ENCODE assay signal across 32 mouse cellular contexts in the genomic region with DNA sequence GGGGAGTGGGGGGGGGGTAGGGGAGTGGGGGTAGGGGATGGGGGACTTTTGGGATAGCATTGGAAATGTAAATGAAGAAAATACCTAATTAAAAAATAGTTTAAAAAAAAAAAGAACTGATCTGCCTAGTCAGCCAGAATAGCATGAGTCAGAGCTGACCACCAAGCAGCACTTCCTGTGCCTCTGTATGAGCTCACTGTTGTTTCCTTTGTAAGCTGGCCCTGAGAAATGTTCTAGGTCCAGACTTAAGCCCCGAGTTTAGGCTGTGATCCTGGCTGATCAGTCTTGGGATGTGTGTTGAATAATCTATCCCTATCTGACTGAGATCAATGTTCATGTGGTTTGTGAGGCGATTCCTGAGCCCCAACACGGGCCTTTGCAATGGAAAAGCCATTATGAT. TPM values are rescaled to one million over a fixed set of nuclear protein-coding genes. Genes with fewer than 3 reads are reported as not detected.
DNase-seq lines count a peak whose midpoint lies in the region; ATAC-seq and TF ChIP-seq lines count a peak whose summit lies in the region.
"Had no signal": no experiment of that assay in that cellular context is flagged by ENCODE, and none has a peak within 500 bp of the region (broad histone marks: within the 10 kb centered on the region; RNA-seq: fewer than 3 reads in every experiment).

No protein-coding gene starts in this region.

- H3K27ac ChIP-seq in gastrocnemius, adult 2 months = peak overlapping the region; percentile 61
- H3K27ac ChIP-seq in heart, embryonic 14.5 days (replicated peaks in 1 of 2; ENCODE audit: control insufficient read depth in 1 of 2, insufficient read depth in 1 of 2, low read depth in 2 of 2, low read length in 2 of 2) = 0 out of 4 replicates have a peak overlapping the region, but pooled peaks have one; percentile 2 to 59
- no peak overlapping the region for H3K27ac ChIP-seq in heart, embryonic 11.5 days (ENCODE audit: low read depth, low read length)
- no peak overlapping the region for H3K27ac ChIP-seq in neural tube, embryonic 15.5 days (replicated peaks)
- H3K27ac ChIP-seq: embryonic facial prominence, embryonic 10.5 days; embryonic facial prominence, embryonic 15.5 days; forebrain, embryonic 12.5 days; hindbrain, embryonic 13.5 days; kidney, embryonic 15.5 days; left cerebral cortex, adult 2 months; limb, embryonic 13.5 days; lung, embryonic 15.5 days; midbrain, embryonic 10.5 days; midbrain, embryonic 15.5 days had no signal

- no peak for TF ChIP-seq CTCF in gastrocnemius, adult 2 months (IDR thresholded peaks at IDR 0.05)

- H3K36me3 ChIP-seq in heart, embryonic 14.5 days (ENCODE audit: control insufficient read depth, insufficient read depth, low read length) = no peaks in the 10 kb centered on the region
- no peaks in the 10 kb centered on the region for H3K36me3 ChIP-seq in heart, embryonic 11.5 days (ENCODE audit: control insufficient read depth, insufficient read depth, low read length)
- no peaks in the 10 kb centered on the region for H3K36me3 ChIP-seq in myocyte (ENCODE audit: control insufficient read depth, insufficient read depth)
- no peaks in the 10 kb centered on the region for H3K36me3 ChIP-seq in neural tube, embryonic 15.5 days
- H3K36me3 ChIP-seq: embryonic facial prominence, embryonic 10.5 days; embryonic facial prominence, embryonic 15.5 days; forebrain, embryonic 12.5 days; hindbrain, embryonic 13.5 days; kidney, embryonic 15.5 days; limb, embryonic 13.5 days; lung, embryonic 15.5 days; midbrain, embryonic 10.5 days; midbrain, embryonic 15.5 days had no signal

- 51% methylated on average over 3 of the region's 3 CpGs for WGBS in heart, embryonic 14.5 days
- 67% methylated on average over 3 of the region's 3 CpGs for WGBS in heart, embryonic 11.5 days (ENCODE audit: insufficient replicate concordance)
- WGBS in neural tube, embryonic 15.5 days = 85% methylated on average over 3 of the region's 3 CpGs

- H3ac ChIP-seq in myocyte (ENCODE audit: control insufficient read depth, insufficient read length) = no peak overlapping the region

- no peaks in the 10 kb centered on the region for H3K79me2 ChIP-seq in myocyte (ENCODE audit: control insufficient read depth, insufficient read depth)

- no peaks in the 10 kb centered on the region for H3K9me3 ChIP-seq in heart, embryonic 14.5 days (ENCODE audit: control insufficient read depth, low read length)
- no peaks in the 10 kb centered on the region for H3K9me3 ChIP-seq in heart, embryonic 11.5 days (replicated peaks; ENCODE audit: control insufficient read depth, low read length)
- no peaks in the 10 kb centered on the region for H3K9me3 ChIP-seq in neural tube, embryonic 15.5 days (replicated peaks)
- H3K9me3 ChIP-seq: embryonic facial prominence, embryonic 10.5 days; embryonic facial prominence, embryonic 15.5 days; forebrain, embryonic 12.5 days; hindbrain, embryonic 13.5 days; kidney, embryonic 15.5 days; limb, embryonic 13.5 days; lung, embryonic 15.5 days; midbrain, embryonic 10.5 days; midbrain, embryonic 15.5 days had no signal

- intact Hi-C loops in gastrocnemius, adult 2 months (cut with DNase I) = no loop called here

- H3K4me3 ChIP-seq in gastrocnemius, adult 2 months = no peak overlapping the region
- no peak overlapping the region for H3K4me3 ChIP-seq in heart, embryonic 14.5 days (ENCODE audit: control insufficient read depth in 1 of 2, insufficient read depth in 1 of 2, low read depth in 1 of 2, low read length in 2 of 2)
- no peak overlapping the region for H3K4me3 ChIP-seq in heart, embryonic 11.5 days (ENCODE audit: low read depth, low read length)
- no peak overlapping the region for H3K4me3 ChIP-seq in myocyte
- H3K4me3 ChIP-seq in neural tube, embryonic 15.5 days (replicated peaks) = no peak overlapping the region
- H3K4me3 ChIP-seq: embryonic facial prominence, embryonic 10.5 days; embryonic facial prominence, embryonic 15.5 days; forebrain, embryonic 12.5 days; hindbrain, embryonic 13.5 days; kidney, embryonic 15.5 days; left cerebral cortex, adult 2 months; limb, embryonic 13.5 days; lung, embryonic 15.5 days; midbrain, embryonic 10.5 days; midbrain, embryonic 15.5 days had no signal

- H3K9ac ChIP-seq in heart, embryonic 14.5 days (ENCODE audit: low read length) = no peak overlapping the region
- no peak overlapping the region for H3K9ac ChIP-seq in heart, embryonic 11.5 days (ENCODE audit: low read depth, low read length)
- H3K9ac ChIP-seq in neural tube, embryonic 15.5 days (replicated peaks) = no peak overlapping the region
- H3K9ac ChIP-seq: embryonic facial prominence, embryonic 15.5 days; forebrain, embryonic 12.5 days; forebrain, postnatal 0 days; hindbrain, embryonic 13.5 days; kidney, embryonic 15.5 days; limb, embryonic 13.5 days; lung, embryonic 15.5 days; midbrain, embryonic 15.5 days had no signal

- no peaks in the 10 kb centered on the region; a peak in 2 of 4 replicates for H3K4me1 ChIP-seq in heart, embryonic 14.5 days (ENCODE audit: control insufficient read depth in 2 of 2, insufficient read depth in 2 of 2, low read length in 2 of 2)
- no peaks in the 10 kb centered on the region for H3K4me1 ChIP-seq in heart, embryonic 11.5 days (ENCODE audit: control insufficient read depth, insufficient read depth, low read length)
- H3K4me1 ChIP-seq in neural tube, embryonic 15.5 days = no peaks in the 10 kb centered on the region
- H3K4me1 ChIP-seq: embryonic facial prominence, embryonic 10.5 days; embryonic facial prominence, embryonic 15.5 days; forebrain, embryonic 12.5 days; hindbrain, embryonic 13.5 days; kidney, embryonic 15.5 days; limb, embryonic 13.5 days; lung, embryonic 15.5 days; midbrain, embryonic 10.5 days; midbrain, embryonic 15.5 days had no signal

- no peak for DNase-seq in gastrocnemius, adult 2 months
- no peak for DNase-seq in gastrocnemius, postnatal 25 days
- DNase-seq in 416B (ENCODE audit: low read depth) = peak; percentile 90
- DNase-seq: adrenal gland, adult 2 months; adrenal gland, postnatal 36 days; cerebellum, adult 8-10 months; cerebellum, postnatal 25 days; forebrain, postnatal 0 days; gastrocnemius, postnatal 14 days; kidney, adult 11 months; kidney, postnatal 25 days; lung, postnatal 4 days; right cerebral cortex, adult 18-20 months; spleen, adult 18-20 months; thymus, postnatal 14 days had no signal

- no peak for TF ChIP-seq POLR2A in myocyte (IDR thresholded peaks at IDR 0.05; ENCODE audit: insufficient read length, low read depth)

- H3K4me2 ChIP-seq in heart, embryonic 14.5 days (ENCODE audit: low read length) = no peak overlapping the region
- no peak overlapping the region for H3K4me2 ChIP-seq in heart, embryonic 11.5 days
- H3K4me2 ChIP-seq in myocyte (ENCODE audit: low read depth) = peak overlapping the region; percentile 57
- no peak overlapping the region for H3K4me2 ChIP-seq in neural tube, embryonic 15.5 days
- H3K4me2 ChIP-seq: embryonic facial prominence, embryonic 15.5 days; forebrain, embryonic 12.5 days; hindbrain, embryonic 13.5 days; kidney, embryonic 15.5 days; limb, embryonic 13.5 days; liver, embryonic 11.5 days; lung, embryonic 15.5 days; midbrain, embryonic 15.5 days had no signal

- H3K27me3 ChIP-seq in heart, embryonic 14.5 days (ENCODE audit: control insufficient read depth, insufficient read depth, low read length) = no peaks in the 10 kb centered on the region
- H3K27me3 ChIP-seq in heart, embryonic 11.5 days (ENCODE audit: control insufficient read depth, insufficient read depth, low read length) = no peaks in the 10 kb centered on the region
- H3K27me3 ChIP-seq in myocyte (ENCODE audit: control insufficient read depth, insufficient read depth, insufficient read length) = no peaks in the 10 kb centered on the region
- H3K27me3 ChIP-seq in neural tube, embryonic 15.5 days (replicated peaks) = no peaks in the 10 kb centered on the region
- H3K27me3 ChIP-seq: embryonic facial prominence, embryonic 15.5 days; forebrain, embryonic 12.5 days; hindbrain, embryonic 13.5 days; kidney, embryonic 15.5 days; lung, embryonic 15.5 days; midbrain, embryonic 15.5 days had no signal

- ATAC-seq in heart, embryonic 14.5 days (ENCODE audit: insufficient number of reproducible peaks, insufficient read depth, low FRiP score, low read depth) = no peak
- ATAC-seq in heart, embryonic 11.5 days (replicated peaks; ENCODE audit: insufficient number of reproducible peaks, low FRiP score, low TSS enrichment) = no peak
- ATAC-seq in neural tube, embryonic 15.5 days (ENCODE audit: low FRiP score) = no peak
- ATAC-seq: activated CD4-positive, CD25-positive, alpha-beta regulatory T cell, adult 4 months; forebrain, postnatal 0 days; inflammation-experienced regulatory T-cells, adult 6 months; midbrain, embryonic 15.5 days had no signal

TF ChIP-seq in myocyte, 11 proteins besides CTCF, POLR2A, EP300 and RAD21:
- TF ChIP-seq TCF12 (IDR thresholded peaks at IDR 0.05; ENCODE audit: insufficient read depth, poor library complexity, severe bottlenecking) = no peak
- no peak for TF ChIP-seq CEBPB (IDR thresholded peaks at IDR 0.05; ENCODE audit: insufficient read depth, poor library complexity, severe bottlenecking)
- TF ChIP-seq USF1 (IDR thresholded peaks at IDR 0.05; ENCODE audit: low read depth) = no peak
- no peak for TF ChIP-seq REST (IDR thresholded peaks at IDR 0.05; ENCODE audit: insufficient read depth, insufficient read length)
- no peak for TF ChIP-seq MYOD1 (IDR thresholded peaks at IDR 0.05; ENCODE audit: control insufficient read depth in 1 of 3, insufficient read length in 2 of 3, low read depth in 2 of 3)
- TF ChIP-seq SRF (IDR thresholded peaks at IDR 0.05; ENCODE audit: control insufficient read depth, insufficient read length, low read depth) = no peak
- no peak for TF ChIP-seq TCF3 (IDR thresholded peaks at IDR 0.05; ENCODE audit: insufficient read length, low read depth)
- TF ChIP-seq E2F4 (IDR thresholded peaks at IDR 0.05; ENCODE audit: insufficient read depth) = no peak
- no peak for TF ChIP-seq MAX (IDR thresholded peaks at IDR 0.05; ENCODE audit: low read depth)

RNA-seq across cellular contexts. Expression of gene Tomm7, which starts 43.1 kb away (rescaled TPM):
- 10 to 100 TPM; 64.1 to 74.4 TPM for total RNA-seq in gastrocnemius, adult 2 months (2021)
- total RNA-seq in gastrocnemius, postnatal 25 days (2021) = 10 to 100 TPM; 54.4 to 58.1 TPM
- 113 and 120 TPM in 2 replicates for polyA plus RNA-seq in heart, embryonic 14.5 days (2014; fragmentation: Nextera tagmentation; extraction: Ambion mirVana)
- polyA plus RNA-seq in heart, embryonic 11.5 days (2014; fragmentation: Nextera tagmentation; extraction: Ambion mirVana) = 96.8 and 98.6 TPM in 2 replicates
- polyA plus RNA-seq in myocyte (2012; fragmentation: generic; extraction: Trizol) = 111 TPM
- polyA plus RNA-seq in neural tube, embryonic 15.5 days (2015; fragmentation: Nextera tagmentation; extraction: Ambion mirVana) = 90.5 and 92.8 TPM in 2 replicates

Comparison
In these comparisons a context has a peak if more than half of its experiments do, and no peak if none do; other contexts are left out.
1. H3K27ac ChIP-seq: peak in gastrocnemius, adult 2 months (single experiment) and heart, embryonic 14.5 days (2 of 2); none in heart, embryonic 11.5 days (single experiment) and neural tube, embryonic 15.5 days (single experiment).